Mouse (Mus musculus) c-Kit-negative CD71-positive TER-119-positive erythroid progenitor cells, embryonic 14.5 days (primary cell): ENCODE measurements around the gene Inpp5d.
A peak's percentile ranks its signal among the peaks of the same experiment; 100 is the strongest.

Experiments used
- DNase-seq: peaks from one replicate; pipeline ENCODE4 v3.0.0-alpha.2; 2013; ENCODE audit warnings: low read depth, low spot score

Inpp5d gene

GRCm38 (mm10) chr1:87620211-87620668, at the start of gene Inpp5d:
TSS of gene Inpp5d (plus strand) at chr1:87620312.
- DNase-seq = no peak

GRCm38 (mm10) chr1:87573261-87573660, 46.9 kb upstream of the Inpp5d start:
- DNase-seq = no peak

- no peak for DNase-seq
Measured at GRCm38 (mm10) chr1:87573800-87574215, 46.3 kb upstream of the Inpp5d start, which contains the start of gene Ngef. TSS of gene Ngef (minus strand) at chr1:87573870.

- DNase-seq = no peak
Measured at GRCm38 (mm10) chr1:87574353-87574752, 45.8 kb upstream of the Inpp5d start.

- no peak for DNase-seq
Measured at GRCm38 (mm10) chr1:87574785-87575184, 45.3 kb upstream of the Inpp5d start.

- DNase-seq = no peak
Measured at GRCm38 (mm10) chr1:87578965-87579364, 41.1 kb upstream of the Inpp5d start.

- no peak for DNase-seq
Measured at GRCm38 (mm10) chr1:87580824-87581223, 39.3 kb upstream of the Inpp5d start.

GRCm38 (mm10) chr1:87589162-87589561, 30.9 kb upstream of the Inpp5d start:
- DNase-seq = no peak

GRCm38 (mm10) chr1:87589980-87590379, 30.1 kb upstream of the Inpp5d start:
- no peak for DNase-seq

GRCm38 (mm10) chr1:87594261-87594660, 25.9 kb upstream of the Inpp5d start:
- no peak for DNase-seq

- DNase-seq = no peak
Measured at GRCm38 (mm10) chr1:87594671-87595070, 25.4 kb upstream of the Inpp5d start.

GRCm38 (mm10) chr1:87600533-87600932, 19.6 kb upstream of the Inpp5d start:
- DNase-seq = no peak

GRCm38 (mm10) chr1:87601801-87602200, 18.3 kb upstream of the Inpp5d start:
- DNase-seq = no peak

- no peak for DNase-seq
Measured at GRCm38 (mm10) chr1:87603389-87603788, 16.7 kb upstream of the Inpp5d start.

GRCm38 (mm10) chr1:87605296-87605695, 14.8 kb upstream of the Inpp5d start:
- DNase-seq = no peak

GRCm38 (mm10) chr1:87607385-87608091, 12.6 kb upstream of the Inpp5d start:
- DNase-seq = no peak

GRCm38 (mm10) chr1:87608416-87609046, 11.6 kb upstream of the Inpp5d start:
- DNase-seq = peak; percentile 49

GRCm38 (mm10) chr1:87614576-87615295, 5.4 kb upstream of the Inpp5d start:
- DNase-seq = no peak

- DNase-seq = no peak
Measured at GRCm38 (mm10) chr1:87620693-87621092, 581 bp downstream of the Inpp5d start.

- no peak for DNase-seq
Measured at GRCm38 (mm10) chr1:87621146-87621857, 1.2 kb downstream of the Inpp5d start.

- DNase-seq = no peak
Measured at GRCm38 (mm10) chr1:87621858-87622279, 1.8 kb downstream of the Inpp5d start.
